In the genomic region with DNA sequence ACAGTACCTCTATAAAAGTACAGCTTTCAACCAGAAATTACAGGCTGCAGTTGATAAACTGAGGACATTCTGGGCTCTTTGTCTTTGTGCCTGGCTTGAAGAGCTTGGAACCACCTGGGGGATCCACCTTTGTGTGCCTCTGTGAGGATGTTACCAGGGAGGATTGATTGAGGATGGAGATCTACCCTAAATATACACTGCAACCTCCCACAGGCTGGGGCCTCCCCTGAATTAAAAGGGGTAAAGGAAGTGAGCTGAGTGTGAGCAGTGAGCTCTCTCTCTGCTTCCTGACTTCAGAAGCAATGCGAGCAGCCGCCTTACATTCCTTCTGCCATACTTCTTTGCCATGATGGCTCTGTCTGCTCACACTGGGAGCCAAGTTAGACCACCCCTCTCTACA, we compare ENCODE assay signal across 14 mouse cellular contexts.
"Had no signal": no experiment of that assay in that cellular context is flagged by ENCODE, and none has a peak within 500 bp of the region (broad histone marks: within the 10 kb centered on the region; RNA-seq: fewer than 3 reads in every experiment).

No protein-coding gene starts in this region.

- H3K36me3 ChIP-seq: kidney, embryonic 15.5 days; limb, embryonic 12.5 days; liver, embryonic 15.5 days; midbrain, embryonic 10.5 days; neural tube, embryonic 15.5 days had no signal

- H3K27ac ChIP-seq: kidney, embryonic 15.5 days; liver, embryonic 15.5 days; midbrain, embryonic 10.5 days; neural tube, embryonic 15.5 days had no signal

- H3K4me1 ChIP-seq: liver, embryonic 15.5 days; neural tube, embryonic 15.5 days had no signal

- H3K4me2 ChIP-seq: kidney, embryonic 15.5 days; limb, embryonic 12.5 days; liver, embryonic 11.5 days; liver, embryonic 15.5 days; neural tube, embryonic 15.5 days had no signal

- H3K9ac ChIP-seq: kidney, embryonic 15.5 days; limb, embryonic 12.5 days; liver, embryonic 15.5 days; neural tube, embryonic 15.5 days had no signal

- H3K4me3 ChIP-seq: kidney, embryonic 15.5 days; limb, embryonic 12.5 days; liver, embryonic 15.5 days; midbrain, embryonic 10.5 days; myocyte; neural tube, embryonic 15.5 days had no signal

- H3K9me3 ChIP-seq: kidney, embryonic 15.5 days; limb, embryonic 12.5 days; liver, embryonic 15.5 days; midbrain, embryonic 10.5 days; neural tube, embryonic 15.5 days had no signal

- DNase-seq: kidney, postnatal 14 days; lung, adult 2 months; lung, postnatal 36 days; midbrain, embryonic 14.5 days; right cerebral cortex, adult 18-20 months; right cerebral cortex, postnatal 25 days had no signal

- ATAC-seq: lung, postnatal 0 days had no signal

- H3K27me3 ChIP-seq: kidney, embryonic 15.5 days; limb, embryonic 12.5 days; liver, embryonic 15.5 days; neural tube, embryonic 15.5 days had no signal
